Mouse (Mus musculus) G1E (cell line): ENCODE measurements at regions not wholly inside any gene's neighbourhood (a gene's known extent, or its start where the extent isn't known, plus 50 kb on each side); places are given as distances from the start of the nearest gene placed in this dataset.

Source experiments
- ATAC-seq: 2 replicates; pipeline ENCODE4 v1.8.0; 2016; ENCODE audit warnings: mild to moderate bottlenecking; ENCODE audit not compliant: insufficient number of reproducible peaks, poor library complexity, low FRiP score, severe bottlenecking; ENCODE audit errors: extremely low read depth
- DNase-seq: peaks from one replicate; pipeline ENCODE4 v3.0.0; 2012; ENCODE audit warnings: low spot score
- H3K27me3 ChIP-seq: 2 replicates; pipeline ENCODE4 v1.6.1; 2012; ENCODE audit warnings: mild to moderate bottlenecking, low read length, inconsistent platforms; ENCODE audit not compliant: insufficient read depth
- H3K36me3 ChIP-seq: replicated peaks from 2 replicates; pipeline ENCODE3; 2012; ENCODE audit warnings: mild to moderate bottlenecking, inconsistent platforms
- H3K4me1 ChIP-seq: 2 replicates; pipeline ENCODE4 v1.6.1; 2012; ENCODE audit warnings: low read depth, low read length, inconsistent platforms, mixed read lengths; ENCODE audit not compliant: insufficient read depth
- H3K4me3 ChIP-seq: 2 replicates; pipeline ENCODE4 v1.5.1; 2012; ENCODE audit warnings: low read depth, mild to moderate bottlenecking, inconsistent platforms, low read length, moderate library complexity, mixed read lengths
- H3K9me3 ChIP-seq: replicated peaks from 2 replicates; pipeline ENCODE4 v1.6.1; 2012; ENCODE audit warnings: inconsistent platforms
- CTCF ChIP-seq: IDR thresholded peaks from 2 replicates; pipeline ENCODE4 v1.5.1; 2012; ENCODE audit warnings: low read depth, low read length, inconsistent platforms, mixed read lengths
- GATA1 ChIP-seq: IDR thresholded peaks from 2 replicates; pipeline ENCODE4 v1.6.1; 2012; ENCODE audit warnings: borderline replicate concordance, low read length, inconsistent platforms, mixed read lengths
- GATA2 ChIP-seq: IDR thresholded peaks from 2 replicates; pipeline ENCODE4 v1.6.1; 2012; ENCODE audit warnings: low read depth, low read length, inconsistent platforms, borderline replicate concordance
- POLR2AphosphoS5 ChIP-seq: IDR thresholded peaks from 2 replicates; pipeline ENCODE4 v1.6.1; 2012; ENCODE audit warnings: low read depth, low read length, inconsistent platforms; ENCODE audit not compliant: insufficient replicate concordance
- TAL1 ChIP-seq: conservative IDR thresholded peaks from 2 replicates; pipeline ENCODE4 v1.6.1; 2012; ENCODE audit warnings: low read depth, low read length, inconsistent platforms, mixed read lengths

GRCm38 (mm10) chr9:79500253-79500652 lies 218.4 kb downstream of the Col12a1 start:
- ATAC-seq, result no peak
- H3K36me3 ChIP-seq, result no peaks in the 10 kb centered on the region
- no peaks in the 10 kb centered on the region for H3K27me3 ChIP-seq
- H3K4me3 ChIP-seq, result no peak overlapping the region
- TF ChIP-seq POLR2AphosphoS5 (no peak), TAL1 (no peak), GATA2 (no peak), GATA1 (no peak), CTCF (no peak)
- H3K4me1 ChIP-seq, result no peaks in the 10 kb centered on the region
- H3K9me3 ChIP-seq, result no peaks in the 10 kb centered on the region
- DNase-seq, result no peak

- H3K9me3 ChIP-seq, result no peaks in the 10 kb centered on the region
- H3K27me3 ChIP-seq, result no peaks in the 10 kb centered on the region
- no peak for TF ChIP-seq TAL1
- TF ChIP-seq POLR2AphosphoS5, result no peak
- TF ChIP-seq GATA1, result no peak
- no peak for TF ChIP-seq GATA2
- no peak for TF ChIP-seq CTCF
- ATAC-seq (peak; percentile 88), DNase-seq (no peak)
- H3K4me1 ChIP-seq, result no peaks in the 10 kb centered on the region
- H3K36me3 ChIP-seq, result no peaks in the 10 kb centered on the region
- H3K4me3 ChIP-seq, result no peak overlapping the region
Observed at GRCm38 (mm10) chr9:79502034-79502433, 216.6 kb downstream of the Col12a1 start.

- no peak for ATAC-seq
- no peak overlapping the region for H3K4me3 ChIP-seq
- no peaks in the 10 kb centered on the region for H3K9me3 ChIP-seq
- no peaks in the 10 kb centered on the region for H3K36me3 ChIP-seq
- H3K4me1 ChIP-seq, result no peaks in the 10 kb centered on the region
- no peak for DNase-seq
- no peak for TF ChIP-seq GATA1
- no peak for TF ChIP-seq TAL1
- no peak for TF ChIP-seq POLR2AphosphoS5
- H3K27me3 ChIP-seq, result no peaks in the 10 kb centered on the region
Observed at GRCm38 (mm10) chr9:79516384-79516783, 202.2 kb downstream of the Col12a1 start.

GRCm38 (mm10) chr9:79517461-79517860 lies 201.2 kb downstream of the Col12a1 start:
- Histone ChIP-seq H3K36me3 (no peaks in the 10 kb centered on the region), H3K9me3 (no peaks in the 10 kb centered on the region), H3K4me1 (no peaks in the 10 kb centered on the region), H3K27me3 (no peaks in the 10 kb centered on the region), H3K4me3 (no peak overlapping the region)
- DNase-seq, result no peak
- no peak for ATAC-seq
- TF ChIP-seq POLR2AphosphoS5 (no peak), GATA1 (no peak), GATA2 (no peak), TAL1 (no peak), CTCF (no peak)

- TF ChIP-seq TAL1 (no peak), GATA1 (no peak)
- ATAC-seq, result no peak
- H3K9me3 ChIP-seq, result no peaks in the 10 kb centered on the region
- H3K4me3 ChIP-seq, result no peak overlapping the region
- no peaks in the 10 kb centered on the region for H3K4me1 ChIP-seq
- no peaks in the 10 kb centered on the region for H3K36me3 ChIP-seq
- H3K27me3 ChIP-seq, result no peaks in the 10 kb centered on the region
- no peak for DNase-seq
Observed at GRCm38 (mm10) chr9:79518640-79519039, 200.0 kb downstream of the Col12a1 start.

- DNase-seq (no peak), ATAC-seq (no peak)
- no peaks in the 10 kb centered on the region for H3K36me3 ChIP-seq
- no peaks in the 10 kb centered on the region for H3K9me3 ChIP-seq
- H3K4me3 ChIP-seq, result no peak overlapping the region
- TF ChIP-seq POLR2AphosphoS5, result no peak
- no peak for TF ChIP-seq TAL1
- TF ChIP-seq CTCF, result no peak
- no peak for TF ChIP-seq GATA1
- no peak for TF ChIP-seq GATA2
- H3K4me1 ChIP-seq, result no peaks in the 10 kb centered on the region
- H3K27me3 ChIP-seq, result no peaks in the 10 kb centered on the region
Observed at GRCm38 (mm10) chr9:79520498-79520897, 198.1 kb downstream of the Col12a1 start.

GRCm38 (mm10) chr9:79523054-79523453 lies 195.6 kb downstream of the Col12a1 start:
- Histone ChIP-seq H3K27me3 (no peaks in the 10 kb centered on the region), H3K4me3 (no peak overlapping the region), H3K36me3 (no peaks in the 10 kb centered on the region), H3K9me3 (no peaks in the 10 kb centered on the region), H3K4me1 (no peaks in the 10 kb centered on the region)
- DNase-seq, result no peak
- TF ChIP-seq TAL1, result no peak
- TF ChIP-seq POLR2AphosphoS5, result no peak
- TF ChIP-seq CTCF, result no peak
- TF ChIP-seq GATA1, result no peak
- TF ChIP-seq GATA2, result no peak
- ATAC-seq, result no peak
